Mouse (Mus musculus): Measurements from ENCODE around the gene Dnm3.

GRCm38 (mm10) chr1:162047673-162048072 is 430.2 kb downstream of the Dnm3 start:
- TF ChIP-seq JUND (IDR thresholded peaks at IDR 0.05; ENCODE audit: low read depth, low read length) (no peak), POLR2A (IDR thresholded peaks at IDR 0.05; ENCODE audit: control insufficient read depth in 1 of 2, insufficient read depth in 1 of 2, low read depth in 1 of 2, low read length in 2 of 2, poor library complexity in 1 of 2) (no peak), MAX (IDR thresholded peaks at IDR 0.05; ENCODE audit: low read length) (no peak), MAZ (IDR thresholded peaks at IDR 0.05; ENCODE audit: low read depth, low read length) (no peak), HCFC1 (IDR thresholded peaks at IDR 0.05; ENCODE audit: low read depth, low read length) (no peak), CTCF (IDR thresholded peaks at IDR 0.05 in 2 of 3, conservative IDR thresholded peaks at IDR 0.05 in 1 of 3; ENCODE audit: control insufficient read depth in 1 of 3, insufficient read depth in 1 of 3, low read depth in 2 of 3, low read length in 3 of 3, poor library complexity in 1 of 3, severe bottlenecking in 1 of 3) (no peak), GATA1 (IDR thresholded peaks at IDR 0.05; ENCODE audit: low read depth, low read length) (no peak), CHD2 (IDR thresholded peaks at IDR 0.05; ENCODE audit: low read length) (no peak), MYB (IDR thresholded peaks at IDR 0.05; ENCODE audit: low read depth, low read length) (no peak), MEF2A (IDR thresholded peaks at IDR 0.05; ENCODE audit: extremely low read depth, insufficient replicate concordance, low read depth, low read length, poor library complexity, severe bottlenecking) (no peak), USF2 (IDR thresholded peaks at IDR 0.05; ENCODE audit: borderline replicate concordance in 1 of 2, insufficient read depth in 1 of 2, low read depth in 1 of 2, low read length in 2 of 2) (no peak)
